Comparison of ENCODE assay signal across 8 mouse cellular contexts in genomic region chr3:88684980-88685941, GRCm38 (mm10). TPM values are rescaled to one million over a fixed set of nuclear protein-coding genes. Genes with fewer than 3 reads are reported as not detected.
DNase-seq lines count a peak whose midpoint lies in the region; ATAC-seq and TF ChIP-seq lines count a peak whose summit lies in the region.

Gene Khdc4, plus strand, starts transcription at chr3:88685803.

- WGBS in hindbrain, embryonic 13.5 days = 2% methylated on average over 47 of the region's 47 CpGs

- H3K9me3 ChIP-seq in hindbrain, embryonic 13.5 days = no peaks in the 10 kb centered on the region

- CTCF ChIA-PET in Patski (lab: Charles Lee) = interaction anchor here (0.8 to 2.3 kb wide), 7 partner anchors 9 to 99 kb away, joined by 3 to 11 read pairs (median 3); no protein-coding TSS in a partner anchor

- peaks cover 22% of the 10 kb centered on the region for H3K36me3 ChIP-seq in hindbrain, embryonic 13.5 days

- DNase-seq in Patski (ENCODE audit: low read depth, low spot score) = peak; percentile 99
- DNase-seq in cerebellum, postnatal 14 days = peak; percentile 96
- DNase-seq in frontal cortex, postnatal 14 days (ENCODE audit: low spot score in 2 of 2) = peak; percentile 96
- peak; percentile 84 to 90 for DNase-seq in layer of hippocampus, postnatal 25 days (ENCODE audit: extremely low spot score in 1 of 2, low spot score in 1 of 2)
- peak; percentile 99 for DNase-seq in lung, postnatal 25 days (ENCODE audit: low spot score)
- peak; percentile 98 for DNase-seq in retina, embryonic 14.5 days (ENCODE audit: low spot score)
- DNase-seq in thymus, postnatal 4 days = peak; percentile 93

- H3K4me1 ChIP-seq in hindbrain, embryonic 13.5 days (replicated peaks) = peaks cover 24% of the 10 kb centered on the region

- peak within 1 kb of the TSS; percentile 96 for H3K9ac ChIP-seq in hindbrain, embryonic 13.5 days

- ATAC-seq in Patski = peak; percentile 95
- peak; percentile 99 for ATAC-seq in hindbrain, embryonic 13.5 days (ENCODE audit: low FRiP score)

- in situ Hi-C loops in Patski (cut with MboI; ENCODE audit: low pct_unique_long_range_greater_than_20kb) = loop anchor here (25.0 kb wide), 1 partner anchor 527 kb away; the partner anchor contains the start of genes Gba and Thbs3

- H3K4me3 ChIP-seq in hindbrain, embryonic 13.5 days = peak within 1 kb of the TSS; percentile 89

- POLR2A ChIA-PET in Patski (lab: Charles Lee) = interaction anchor here (0.6 to 1.3 kb wide), 7 partner anchors 9 to 63 kb away, joined by 3 to 5 read pairs (median 3); no protein-coding TSS in a partner anchor

- peak within 1 kb of the TSS; percentile 84 for H3K4me2 ChIP-seq in hindbrain, embryonic 13.5 days

- H3K27me3 ChIP-seq in Patski = no peaks in the 10 kb centered on the region
- H3K27me3 ChIP-seq in hindbrain, embryonic 13.5 days = no peaks in the 10 kb centered on the region

- H3K27ac ChIP-seq in hindbrain, embryonic 13.5 days = peak within 1 kb of the TSS; percentile 98

- TF ChIP-seq CTCF in Patski (IDR thresholded peaks at IDR 0.05) = no peak

RNA-seq across cellular contexts. Expression of gene Khdc4, which starts in this region (rescaled TPM):
- polyA plus RNA-seq in Patski (2021) = 112 TPM
- 97.7 and 99.4 TPM in 2 replicates for polyA plus RNA-seq in hindbrain, embryonic 13.5 days (2015; fragmentation: Nextera tagmentation; extraction: Ambion mirVana)
- total RNA-seq in layer of hippocampus, postnatal 25 days (2021) = 10 to 100 TPM; 46.3 to 53.9 TPM

Comparison
In these comparisons a context has a peak if more than half of its experiments do, and no peak if none do; other contexts are left out.
1. Peak in every context shown above with its lines: DNase-seq, ATAC-seq, H3K4me3 ChIP-seq and H3K27ac ChIP-seq.